Mouse (Mus musculus) small intestine, adult 2 months (tissue): ENCODE results near the gene Fam222b.

ENCODE experiments used
- CTCF ChIP-seq: fragments of 200-500 bp; IDR thresholded peaks from 2 replicates; pipeline ENCODE4 v1.5.1; 2012; ENCODE audit warnings: low read depth, mild to moderate bottlenecking, control low read depth, inconsistent platforms, low read length, moderate library complexity, mixed read lengths; ENCODE audit not compliant: insufficient replicate concordance, insufficient read length; ENCODE audit errors: extremely low read depth
- POLR2A ChIP-seq: fragments of 200-500 bp; IDR thresholded peaks from 2 replicates; pipeline ENCODE4 v1.6.1; 2012; ENCODE audit warnings: low read depth, mild to moderate bottlenecking, control low read depth, inconsistent platforms, low read length, moderate library complexity

- TF ChIP-seq CTCF (peak; percentile 92; the same call in 1 of the 2 replicates), POLR2A (peak; percentile 23)
These were observed 83.7 kb downstream of the Fam222b start for GRCm38 (mm10) chr11:78177903-78178858.
